Mouse (Mus musculus) thymus, postnatal 25 days (tissue): ENCODE measurements around the gene Mrvi1.

Experiments
- DNase-seq: peaks from one replicate; pipeline ENCODE4 v3.0.0; 2022

Mrvi1 gene

DNA sequence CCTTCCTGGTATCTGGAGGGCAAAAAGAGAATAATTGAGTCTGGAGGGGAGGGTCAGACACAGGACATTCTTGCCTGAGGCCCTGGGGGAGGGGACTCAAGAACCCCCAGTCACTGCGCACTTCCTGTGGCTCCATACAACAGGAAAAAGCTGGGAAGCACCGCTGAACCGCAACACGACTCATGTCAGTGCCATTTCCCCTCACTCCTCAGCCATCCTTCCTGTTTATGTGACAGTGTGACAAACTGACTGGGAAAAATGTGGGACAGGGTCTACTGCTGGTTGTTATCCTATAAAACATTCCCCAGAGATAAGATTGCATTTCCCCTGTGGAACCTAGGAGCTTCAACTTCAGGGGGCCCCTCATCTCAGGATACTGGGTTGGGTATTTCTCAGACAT, 105.3 kb downstream of the Mrvi1 start:
- DNase-seq = no peak

DNA sequence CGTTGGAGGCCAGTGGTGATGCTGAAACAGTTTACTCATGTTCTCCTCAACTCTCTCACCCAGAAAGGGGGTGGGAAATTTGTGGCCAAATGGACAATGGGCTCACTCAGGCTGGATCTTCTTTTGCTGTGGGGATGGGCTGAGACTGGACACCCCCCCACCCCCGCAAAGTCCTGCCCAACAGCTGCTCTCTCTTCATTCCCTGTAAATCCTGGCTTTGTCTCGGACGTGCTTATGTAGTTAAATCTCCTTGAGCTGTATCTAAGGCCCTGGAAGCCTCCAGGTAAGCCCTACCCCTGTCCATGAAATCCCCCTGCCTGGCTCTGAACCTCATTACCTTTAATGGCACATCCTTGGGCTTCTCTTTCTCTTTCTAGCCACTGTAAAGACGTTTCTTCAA, 113.5 kb downstream of the Mrvi1 start:
- DNase-seq = no peak

DNA sequence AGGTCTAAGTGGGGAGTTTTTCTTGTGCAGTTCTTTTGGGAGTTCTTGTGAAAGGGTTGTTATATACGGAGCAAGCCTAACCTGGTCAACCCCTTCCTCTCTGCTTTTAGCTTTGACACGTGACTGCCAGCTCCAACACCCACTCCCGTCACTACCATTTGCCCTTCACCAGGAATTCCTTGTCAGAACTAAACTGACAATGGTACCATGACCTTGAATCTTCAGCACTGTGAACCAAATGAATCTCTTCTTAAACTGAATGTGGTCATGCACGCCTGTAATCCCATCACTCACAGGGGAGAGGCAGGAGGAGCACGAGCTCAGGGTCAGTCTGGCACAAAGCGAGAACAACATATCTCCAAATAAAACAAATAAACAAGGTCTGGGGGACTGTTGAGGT, 115.1 kb downstream of the Mrvi1 start:
- DNase-seq = no peak

DNA sequence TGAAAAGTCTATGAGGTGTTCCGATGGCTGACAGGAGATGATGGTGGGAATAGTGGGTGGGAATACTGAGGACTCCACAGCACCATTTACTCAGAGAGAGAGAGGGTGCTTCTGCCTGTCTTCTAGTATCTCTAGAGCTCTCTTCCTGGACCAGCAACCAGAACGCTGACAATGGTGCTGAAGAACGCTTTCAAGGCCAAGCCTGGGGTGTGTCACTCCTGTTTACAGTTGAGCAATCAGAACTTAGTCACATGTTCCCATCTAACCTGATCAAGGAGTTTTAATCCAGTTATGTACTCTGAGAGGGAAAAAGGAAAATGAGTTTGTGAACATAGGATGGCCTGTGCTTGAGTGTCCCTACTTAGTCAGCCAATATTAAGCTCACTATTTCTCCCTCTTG, 116.2 kb downstream of the Mrvi1 start:
- DNase-seq = no peak

DNA sequence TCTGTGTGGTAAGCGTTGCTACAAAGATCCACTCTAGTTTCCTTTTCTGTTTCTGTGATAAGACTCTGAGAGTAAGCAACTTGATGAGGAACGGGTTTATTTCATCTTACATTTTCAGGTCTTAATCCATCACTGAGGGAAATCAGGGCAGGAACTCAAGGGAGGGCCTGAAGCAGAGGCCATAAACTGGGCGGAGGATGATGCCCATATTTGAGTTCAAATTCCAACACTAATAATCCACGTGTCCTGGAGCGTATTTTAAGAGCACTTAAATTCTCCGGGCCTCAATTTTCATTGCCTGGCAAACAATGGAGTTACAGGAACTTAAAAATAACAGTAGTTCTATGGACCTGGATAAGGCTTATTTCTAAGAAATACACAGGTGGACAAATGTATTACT, 116.7 kb downstream of the Mrvi1 start:
- DNase-seq = no peak

DNA sequence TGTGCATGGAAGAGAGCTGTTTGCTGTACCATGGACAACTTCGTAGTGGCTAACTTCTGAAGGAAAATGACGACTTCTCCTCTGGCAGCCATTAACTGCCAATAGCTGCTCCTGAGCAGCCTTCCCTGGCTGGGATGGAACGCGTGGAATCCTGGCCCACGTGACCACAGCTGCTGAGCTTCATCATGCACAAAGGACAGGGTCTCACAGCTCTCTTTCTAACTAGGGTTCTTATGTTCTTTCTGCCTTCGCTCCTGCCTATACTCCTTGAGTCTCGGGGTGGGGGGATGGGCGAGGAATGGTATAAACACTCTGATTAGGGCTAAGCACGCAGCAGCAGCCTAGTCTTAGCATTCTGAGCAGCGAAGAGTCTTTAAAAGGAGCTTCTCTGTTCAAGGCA, 117.2 kb downstream of the Mrvi1 start:
- no peak for DNase-seq

DNA sequence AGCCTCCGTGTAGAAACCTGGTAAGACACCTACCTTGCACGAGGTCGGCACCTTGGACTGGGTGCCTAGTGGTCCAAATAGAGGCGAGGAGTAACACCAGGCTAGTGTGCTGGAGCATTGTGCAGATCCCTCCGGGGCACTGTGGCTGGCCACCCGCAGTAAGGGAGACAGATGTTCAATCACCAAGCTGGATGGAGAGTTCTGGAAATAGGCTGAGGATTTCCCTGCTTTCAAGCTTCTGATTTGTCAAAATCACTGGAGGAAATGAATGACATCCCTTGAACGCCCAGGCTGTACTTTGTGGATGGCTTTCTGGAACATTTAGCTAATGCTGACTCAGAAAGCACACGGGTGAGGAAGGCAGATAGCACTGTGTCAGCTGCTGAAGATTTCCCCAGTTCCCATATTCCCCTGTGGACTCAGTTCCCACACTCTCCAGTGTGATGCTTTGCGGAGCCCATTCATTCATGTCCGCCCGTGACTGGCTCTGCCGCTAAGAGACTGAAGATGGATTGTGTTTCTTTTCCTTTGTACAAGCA, 119.4 kb downstream of the Mrvi1 start, which contains the start of gene Lyve1:
Lyve1 (minus strand) TSS at position 489 of the 539 bp plus-strand sequence.
- no peak for DNase-seq

DNA sequence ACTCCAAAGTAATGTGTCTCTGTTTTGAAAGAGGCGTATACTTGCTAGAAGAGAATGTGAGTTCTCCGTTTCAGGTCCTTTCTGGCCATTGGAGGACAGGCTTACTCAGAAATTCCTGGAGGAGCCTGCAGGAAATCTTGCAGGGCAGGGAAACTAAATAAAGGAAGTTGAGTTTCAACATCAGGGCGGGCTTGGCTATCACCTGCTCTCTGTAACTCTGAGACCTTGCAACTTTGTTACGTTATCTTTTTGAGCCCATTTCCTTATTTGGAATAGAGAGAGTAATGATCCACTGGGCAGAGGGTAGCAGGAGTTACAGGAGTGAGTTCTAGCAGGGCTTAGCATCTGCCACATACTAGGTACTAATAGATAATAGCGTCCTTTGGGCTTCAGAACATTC, 122.1 kb downstream of the Mrvi1 start:
- no peak for DNase-seq

DNA sequence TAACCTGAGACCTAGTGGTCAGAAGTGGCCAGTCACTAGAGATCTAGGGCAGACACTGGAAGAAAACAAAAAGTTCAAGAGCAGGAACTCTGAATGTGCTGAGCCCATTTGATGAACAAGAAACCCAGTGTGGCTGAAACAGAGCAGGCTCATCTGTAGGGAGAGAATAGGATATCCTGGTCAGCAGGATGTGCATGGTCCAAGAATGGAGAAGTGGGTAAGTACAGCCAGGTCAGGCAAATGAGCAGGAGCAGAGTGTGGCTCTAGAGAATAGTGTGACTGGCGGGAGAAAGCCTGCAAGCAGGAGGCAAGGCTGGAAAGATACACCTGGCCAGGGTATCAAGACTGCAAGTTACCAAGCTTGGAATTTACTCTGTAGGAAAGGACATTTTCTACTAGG, 126.7 kb downstream of the Mrvi1 start:
- no peak for DNase-seq

DNA sequence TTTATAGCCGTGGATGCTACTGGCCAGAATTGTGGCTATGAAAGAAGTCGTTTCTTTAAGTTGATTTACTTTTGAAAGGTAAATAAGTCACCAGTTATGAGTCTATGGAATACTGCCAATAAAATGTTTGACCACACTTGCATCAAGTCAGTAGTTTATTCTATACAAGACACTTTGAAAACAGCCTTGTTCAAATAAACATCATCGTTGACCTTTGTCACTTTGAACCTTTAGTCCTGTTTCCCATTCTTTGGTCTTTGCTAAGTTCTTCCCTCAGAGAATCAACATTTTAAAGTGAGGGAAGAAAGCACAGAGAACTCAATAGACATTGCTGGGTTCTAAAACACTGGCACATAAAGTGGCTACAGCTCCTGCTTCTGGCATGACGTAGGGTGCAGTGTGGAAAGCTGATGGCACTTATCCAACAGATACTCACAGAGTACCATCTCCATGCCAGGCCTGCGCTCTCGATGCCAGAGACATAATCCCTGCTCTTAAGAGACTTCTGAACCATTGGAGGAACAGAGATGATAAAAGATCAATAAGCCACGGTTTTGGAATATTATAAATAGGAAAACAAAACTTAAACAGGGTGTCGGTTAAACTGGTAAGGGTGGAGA, 127.2 kb downstream of the Mrvi1 start:
- no peak for DNase-seq

DNA sequence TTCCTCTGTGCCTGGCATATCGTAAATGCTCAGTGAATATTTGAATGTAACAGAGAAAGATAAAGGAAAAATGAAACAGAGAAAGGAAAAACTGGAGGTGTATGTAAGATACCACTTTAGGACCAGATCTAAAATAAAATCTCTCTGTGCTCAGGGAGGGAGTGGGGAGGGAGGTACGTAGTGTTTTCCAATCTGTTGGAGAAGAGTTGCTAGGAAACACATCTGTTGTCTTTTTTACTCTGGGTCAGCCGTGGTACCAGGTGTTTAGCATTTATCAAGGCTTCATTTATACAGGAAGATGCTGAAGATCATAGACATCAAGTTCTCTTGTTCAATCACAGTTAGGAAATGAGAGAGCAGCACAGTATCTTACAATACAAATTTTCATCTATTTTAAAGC, 127.7 kb downstream of the Mrvi1 start:
- no peak for DNase-seq

DNA sequence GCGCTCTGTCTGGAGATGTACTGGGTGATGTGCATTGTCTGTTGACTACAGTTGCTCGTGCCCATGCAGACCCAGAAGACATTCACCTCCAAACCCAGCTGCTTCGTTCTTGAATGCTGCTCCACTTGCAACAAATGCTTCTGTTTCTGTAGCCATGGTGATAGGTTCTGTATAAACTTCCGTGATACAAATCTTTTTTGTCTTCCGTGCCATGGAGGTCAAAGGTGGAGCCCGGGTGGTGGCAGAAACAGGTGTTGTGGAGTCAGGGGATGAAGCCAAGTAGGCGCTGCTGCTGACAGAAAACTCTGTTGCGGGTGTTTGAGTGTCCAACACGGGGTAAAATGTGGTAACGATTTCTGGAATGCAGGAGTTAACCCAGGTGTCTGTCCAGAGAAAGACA, 128.7 kb downstream of the Mrvi1 start:
- DNase-seq = no peak

DNA sequence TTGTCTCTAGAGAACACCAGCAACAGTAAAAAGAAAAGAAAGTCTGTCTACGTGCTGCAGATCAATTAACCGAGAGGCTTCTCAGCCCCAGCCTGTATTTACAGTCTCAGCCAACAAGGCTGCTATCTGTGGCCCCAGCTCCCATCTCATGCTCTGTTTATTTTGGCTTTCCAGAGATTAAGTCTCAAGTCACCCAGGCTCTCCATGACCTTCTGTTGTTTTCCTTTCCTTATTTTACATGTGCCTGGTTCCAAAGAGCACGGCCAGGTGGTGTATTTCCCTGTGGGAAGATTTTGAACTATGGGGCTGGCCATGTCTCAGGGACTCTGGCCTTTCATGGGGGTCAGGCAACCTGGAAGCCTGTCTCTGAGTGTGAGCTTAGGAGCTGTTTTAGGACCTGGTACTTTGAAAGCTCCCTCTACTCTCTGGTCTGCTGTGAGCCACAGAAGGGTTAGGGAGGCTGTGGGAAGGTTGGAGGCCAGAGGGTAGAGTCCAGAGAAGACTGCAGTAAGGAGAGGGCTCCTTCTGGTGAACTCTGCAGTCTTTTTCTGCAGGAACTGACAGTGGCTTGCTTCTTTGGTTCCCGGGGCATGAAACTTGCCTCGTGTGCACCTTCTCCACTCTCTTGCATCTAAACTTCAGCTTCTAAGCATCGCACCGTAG, 130.6 kb downstream of the Mrvi1 start:
- DNase-seq = no peak

DNA sequence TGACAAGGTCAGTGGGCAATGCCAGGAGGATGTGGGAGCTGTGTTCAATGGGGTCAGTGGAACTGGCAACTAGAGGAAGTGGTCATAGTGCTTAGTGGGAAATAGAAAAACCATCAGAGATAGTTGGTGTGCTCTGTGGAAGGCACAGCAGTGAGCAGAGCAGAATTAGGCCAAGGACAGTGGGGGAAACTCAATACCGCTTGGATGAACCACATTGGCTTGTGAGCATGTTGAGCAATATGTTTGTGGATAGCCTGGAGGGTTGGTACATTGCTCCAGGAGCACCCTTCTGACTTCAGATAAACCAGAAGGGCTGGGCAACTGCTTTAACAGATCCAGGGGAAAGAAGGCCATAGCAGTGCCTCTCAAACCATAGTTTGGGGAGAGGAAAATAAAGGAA, 133.9 kb downstream of the Mrvi1 start:
- DNase-seq = no peak

DNA sequence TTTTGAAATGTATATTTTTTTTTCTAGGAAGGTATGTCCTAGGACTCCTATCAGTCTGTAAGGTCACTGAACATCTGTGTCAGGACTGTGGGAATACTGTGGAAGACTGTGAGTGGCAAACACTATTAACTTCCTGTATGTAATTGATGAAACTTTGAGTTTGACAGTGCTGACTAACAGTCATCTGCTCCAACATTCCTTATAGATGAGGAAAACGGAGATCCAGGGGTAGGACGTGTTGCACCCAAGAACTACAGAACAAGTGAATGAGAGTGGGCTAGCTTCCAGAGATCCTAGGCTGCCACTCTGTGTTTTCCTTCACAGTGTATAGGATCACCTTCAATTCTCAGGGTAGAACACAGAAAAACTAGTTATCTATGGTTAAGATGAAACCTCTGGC, 134.9 kb downstream of the Mrvi1 start:
- DNase-seq = no peak

DNA sequence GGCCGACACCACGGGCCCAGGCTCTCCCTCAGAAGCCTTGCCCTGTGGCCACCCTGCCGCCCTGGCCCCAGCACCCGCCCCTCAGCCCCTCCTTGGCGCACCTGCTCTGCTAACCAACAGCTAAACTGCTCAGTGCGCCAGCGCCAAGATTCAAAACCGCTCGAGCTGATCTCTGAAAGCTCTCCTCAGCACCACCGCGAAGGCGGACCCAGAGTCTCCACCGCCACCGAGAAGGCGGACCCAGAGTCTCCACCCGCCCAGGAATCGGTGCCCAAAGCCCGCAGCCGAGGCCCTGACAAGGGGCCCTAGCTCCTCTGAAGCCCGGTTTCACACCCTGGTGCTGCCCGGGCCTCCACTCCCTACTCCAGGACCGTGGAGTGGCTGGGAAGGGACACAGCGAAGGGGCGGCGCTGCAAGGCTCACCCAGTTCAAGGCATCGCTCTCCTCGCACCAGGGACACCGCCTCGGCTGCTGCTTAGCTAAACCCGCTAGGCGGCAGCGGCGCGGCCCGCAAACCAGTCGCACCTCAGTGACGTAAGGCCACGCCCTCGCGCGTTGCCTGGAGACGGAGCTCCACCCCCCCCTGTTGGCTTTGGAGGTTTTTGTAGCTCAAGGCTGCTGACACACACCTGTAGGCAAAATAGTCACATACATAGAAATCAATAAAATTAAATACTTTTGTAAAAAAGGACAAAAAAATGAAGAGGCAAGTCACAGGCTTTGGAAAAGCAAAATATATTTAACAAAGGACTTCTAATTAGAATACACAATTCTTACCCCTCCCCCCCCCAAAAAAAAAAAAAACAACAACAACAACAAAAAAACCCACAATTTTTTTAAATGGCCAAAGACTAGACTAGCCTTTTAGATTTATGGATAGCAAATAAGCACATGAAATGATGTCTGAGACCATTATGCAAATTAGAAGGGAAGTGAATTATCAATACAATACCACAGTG, 138.1 kb downstream of the Mrvi1 start, which contains the start of gene Rnf141:
Rnf141 (minus strand) TSS at position 542 of the 959 bp plus-strand sequence.
- peak; percentile 95 for DNase-seq

DNA sequence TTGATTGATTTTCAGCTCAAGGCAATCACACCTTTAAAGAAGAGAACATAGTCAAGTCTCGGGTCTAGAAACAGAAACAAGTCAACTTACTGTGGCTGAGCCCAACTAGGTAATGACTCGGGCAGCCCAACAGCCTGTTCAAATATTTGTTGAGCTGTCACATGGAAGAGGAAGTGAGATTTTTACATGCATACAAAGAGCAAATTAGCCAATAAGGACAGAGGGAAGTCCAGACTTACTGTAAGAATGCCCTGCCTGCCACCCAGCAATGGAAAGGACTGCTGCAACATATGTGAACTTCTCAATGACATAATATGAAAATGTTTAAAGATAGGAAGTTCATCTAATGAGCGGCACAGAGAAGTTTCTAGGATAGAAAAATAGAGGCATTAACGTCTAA, 141.9 kb downstream of the Mrvi1 start:
- DNase-seq = no peak

DNA sequence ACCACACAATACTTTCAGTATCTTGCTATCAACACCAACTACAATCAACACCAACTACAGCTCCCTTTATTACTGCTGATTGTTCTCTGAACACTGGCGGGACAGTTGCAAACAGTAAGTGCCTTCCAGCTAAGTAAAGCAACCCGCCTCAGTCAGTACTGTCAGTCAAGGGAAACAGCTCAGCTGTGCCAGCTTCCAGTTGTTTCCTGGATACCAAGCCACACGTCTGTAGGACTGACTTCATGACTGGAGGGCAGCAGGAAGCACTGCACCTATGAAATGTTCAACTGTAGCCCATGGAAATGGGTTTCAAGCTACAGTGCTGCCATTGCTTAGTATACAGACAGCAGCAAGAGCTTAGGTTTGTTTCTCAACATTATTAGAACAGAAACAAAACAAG, 147.7 kb downstream of the Mrvi1 start:
- no peak for DNase-seq

DNA sequence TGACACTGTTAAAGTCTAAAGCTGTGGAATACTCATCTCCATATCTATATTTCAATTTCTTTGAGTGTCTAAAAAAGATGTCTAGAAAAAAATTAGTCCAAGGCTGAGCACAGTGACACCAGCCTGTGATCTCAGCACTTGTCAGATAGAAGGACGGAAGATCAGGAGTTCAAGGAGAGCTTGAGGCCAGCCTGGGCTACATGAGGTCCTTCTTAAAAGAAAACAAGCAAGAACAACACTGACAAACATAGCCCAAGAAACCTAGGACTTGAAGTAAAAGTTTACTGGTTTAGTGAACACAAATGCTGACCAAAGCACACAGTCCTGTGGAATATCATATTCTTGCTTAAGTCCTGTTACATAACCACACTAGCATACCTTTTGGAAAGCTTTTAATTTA, 148.2 kb downstream of the Mrvi1 start:
- no peak for DNase-seq

DNA sequence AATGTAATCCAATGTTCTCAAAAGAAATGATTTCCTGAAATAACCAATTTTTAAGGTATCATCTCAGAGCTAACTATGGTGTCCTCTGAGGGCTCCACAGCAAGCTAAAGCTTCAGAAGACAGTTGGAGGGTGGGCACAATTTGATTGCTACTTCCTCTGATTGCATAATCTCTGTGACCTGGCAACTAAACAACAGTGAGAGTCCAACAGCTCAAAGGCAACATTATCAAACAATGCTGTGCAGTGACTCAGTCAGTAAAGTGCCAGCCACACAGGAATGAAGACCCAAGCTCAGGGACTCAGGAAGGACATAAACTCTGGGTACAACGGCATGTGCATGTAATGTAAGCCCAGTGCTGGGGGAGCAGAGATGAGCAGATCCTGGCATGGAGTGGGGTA, 149.2 kb downstream of the Mrvi1 start:
- DNase-seq = no peak

DNA sequence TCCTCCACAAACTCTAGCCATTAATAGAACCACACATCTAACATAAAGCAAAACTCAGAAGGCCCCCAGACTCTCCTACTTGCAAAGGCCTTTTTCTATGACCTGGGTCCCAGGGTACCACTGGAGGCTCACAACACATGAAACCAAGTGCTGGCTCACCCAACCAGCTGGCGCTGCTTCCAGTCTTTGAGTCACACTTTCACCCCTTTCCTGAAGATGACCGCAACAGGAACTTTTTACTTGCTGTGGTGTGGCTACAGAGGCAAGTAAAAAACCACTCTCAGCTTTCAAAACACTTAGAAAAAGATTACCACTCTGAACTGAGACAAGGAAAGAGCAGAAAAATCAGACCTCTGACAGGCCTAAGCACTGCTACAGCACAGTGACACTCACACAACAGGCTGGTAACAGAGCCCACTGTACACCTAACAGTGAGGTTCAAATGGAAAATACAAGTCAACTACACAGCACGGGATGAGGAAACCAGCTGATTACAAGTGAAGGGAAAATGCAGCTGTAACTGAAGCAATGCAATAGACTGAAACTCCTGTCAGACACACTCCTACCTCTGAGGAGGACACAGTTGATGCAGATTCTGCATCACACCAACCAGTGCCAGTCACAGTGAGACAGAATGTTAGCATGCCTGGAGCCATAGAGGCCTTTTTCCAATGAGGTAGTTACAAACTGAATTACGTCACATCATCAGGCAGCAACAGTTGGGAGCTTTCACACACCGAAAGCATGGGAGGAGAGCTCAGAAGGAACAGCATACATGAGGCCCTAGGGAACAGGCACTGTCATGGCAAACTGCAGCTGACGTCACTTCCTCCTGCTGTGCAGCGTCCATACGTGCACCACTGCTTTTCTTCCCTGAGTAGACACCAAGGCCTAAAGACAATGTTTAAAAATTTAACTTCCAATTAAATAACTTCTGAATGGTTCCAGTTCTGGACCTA, 158.0 kb downstream of the Mrvi1 start:
- no peak for DNase-seq

DNA sequence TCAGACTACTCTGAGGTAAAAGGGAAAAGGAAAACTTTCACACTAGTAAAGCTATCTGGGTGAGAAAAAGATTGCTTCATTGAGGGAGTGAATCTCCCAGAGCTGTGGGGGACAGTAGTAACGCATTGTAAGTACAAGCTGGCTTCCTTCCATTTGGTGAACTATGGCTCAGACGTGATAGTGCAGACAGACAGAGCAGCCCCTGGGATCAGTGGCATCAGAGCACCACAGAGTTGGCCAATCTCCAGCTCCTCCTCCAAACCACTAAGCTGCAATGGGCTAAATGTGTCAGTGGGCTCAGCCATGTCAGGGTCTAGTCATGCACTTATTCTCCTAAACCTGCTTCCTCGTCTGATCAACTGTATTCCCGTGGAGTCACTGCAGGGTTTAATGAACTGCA, 158.7 kb downstream of the Mrvi1 start:
- DNase-seq = no peak
